Mouse (Mus musculus) bone marrow macrophage, adult 2 months (primary cell): ENCODE results near the gene Ankrd34a.

Experiments
- CTCF ChIP-seq: IDR thresholded peaks from 2 replicates; pipeline ENCODE4 v1.5.1; 2012; ENCODE audit warnings: low read depth, mild to moderate bottlenecking, low read length, moderate library complexity
- POLR2A ChIP-seq: IDR thresholded peaks from 2 replicates; pipeline ENCODE4 v1.6.1; 2012; ENCODE audit warnings: mild to moderate bottlenecking, low read depth, low read length, borderline replicate concordance

- TF ChIP-seq CTCF: no peak
- no peak for TF ChIP-seq POLR2A
Observed at GRCm38 (mm10) chr3:96551890-96552289, 44.5 kb upstream of the Ankrd34a start.
